Mouse (Mus musculus) liver, embryonic 11.5 days (tissue): ENCODE measurements around the gene Actr3. TPM values are rescaled to one million over a fixed set of nuclear protein-coding genes. Genes with fewer than 3 reads are reported as not detected.

Source experiments
- ATAC-seq: fragments of 200-750 bp; cut with Nextera tagmentation; replicated peaks from 2 replicates; pipeline ENCODE4 v1.8.0; 2017; ENCODE audit warnings: moderate number of reproducible peaks, mild to moderate bottlenecking, moderate TSS enrichment, moderate library complexity; ENCODE audit not compliant: low FRiP score
- DNase-seq: peaks from one replicate; pipeline ENCODE4 v3.0.0-alpha.2; 2017; ENCODE audit warnings: low spot score
- H3K27ac ChIP-seq: fragments of 300-500 bp; sonication (generic); 2 replicates; pipeline ENCODE4 v1.5.1; 2014; ENCODE audit warnings: mild to moderate bottlenecking, low read depth, low read length, control low read depth
- H3K27me3 ChIP-seq: fragments of 300-500 bp; sonication (generic); replicated peaks from 2 replicates; pipeline ENCODE4 v1.6.1; 2014; ENCODE audit warnings: low read length, mixed read lengths; ENCODE audit not compliant: control insufficient read depth, insufficient read depth
- H3K36me3 ChIP-seq: fragments of 300-500 bp; sonication (generic); 2 replicates; pipeline ENCODE4 v1.6.1; 2014; ENCODE audit warnings: mild to moderate bottlenecking, low read length, moderate library complexity, mixed read lengths; ENCODE audit not compliant: control insufficient read depth, insufficient read depth
- H3K4me1 ChIP-seq: fragments of 300-500 bp; sonication (generic); replicated peaks from 2 replicates; pipeline ENCODE4 v1.6.1; 2014; ENCODE audit warnings: low read length, mixed read lengths; ENCODE audit not compliant: control insufficient read depth, insufficient read depth
- H3K4me2 ChIP-seq: fragments of 300-500 bp; sonication (generic); 2 replicates; pipeline ENCODE4 v1.6.1; 2014; ENCODE audit warnings: mild to moderate bottlenecking, control low read depth, moderate library complexity
- H3K4me3 ChIP-seq: fragments of 300-500 bp; sonication (generic); 2 replicates; pipeline ENCODE4 v1.5.1; 2014; ENCODE audit warnings: low read depth, low read length, control low read depth
- H3K9ac ChIP-seq: fragments of 300-500 bp; sonication (generic); 2 replicates; pipeline ENCODE4 v1.6.1; 2014; ENCODE audit warnings: low read depth, low read length, control low read depth
- H3K9me3 ChIP-seq: fragments of 300-500 bp; sonication (generic); 2 replicates; pipeline ENCODE4 v1.6.1; 2016; ENCODE audit warnings: low read length, inconsistent platforms, mixed read lengths; ENCODE audit not compliant: control insufficient read depth
- WGBS: fragments of 180-500 bp; shearing (Covaris S2); extraction: QIAGEN DNeasy Blood & Tissue Kit; methylation state at CpG from one replicate; pipeline ENCODE4 v1.1.7; 2014; 5-methylcytosine and 5-hydroxymethylcytosine counted together
- polyA plus RNA-seq: library from polyadenylated mRNA; unstranded; fragments of >200 nt; fragmentation: Nextera tagmentation; extraction: Ambion mirVana; gene quantifications from 2 replicates; pipeline ENCODE4 v1.2.1, GENCODE M21; 2014

The Actr3 gene
- polyA plus RNA-seq, 1 experiment from 2014 or later = 245 TPM

DNA sequence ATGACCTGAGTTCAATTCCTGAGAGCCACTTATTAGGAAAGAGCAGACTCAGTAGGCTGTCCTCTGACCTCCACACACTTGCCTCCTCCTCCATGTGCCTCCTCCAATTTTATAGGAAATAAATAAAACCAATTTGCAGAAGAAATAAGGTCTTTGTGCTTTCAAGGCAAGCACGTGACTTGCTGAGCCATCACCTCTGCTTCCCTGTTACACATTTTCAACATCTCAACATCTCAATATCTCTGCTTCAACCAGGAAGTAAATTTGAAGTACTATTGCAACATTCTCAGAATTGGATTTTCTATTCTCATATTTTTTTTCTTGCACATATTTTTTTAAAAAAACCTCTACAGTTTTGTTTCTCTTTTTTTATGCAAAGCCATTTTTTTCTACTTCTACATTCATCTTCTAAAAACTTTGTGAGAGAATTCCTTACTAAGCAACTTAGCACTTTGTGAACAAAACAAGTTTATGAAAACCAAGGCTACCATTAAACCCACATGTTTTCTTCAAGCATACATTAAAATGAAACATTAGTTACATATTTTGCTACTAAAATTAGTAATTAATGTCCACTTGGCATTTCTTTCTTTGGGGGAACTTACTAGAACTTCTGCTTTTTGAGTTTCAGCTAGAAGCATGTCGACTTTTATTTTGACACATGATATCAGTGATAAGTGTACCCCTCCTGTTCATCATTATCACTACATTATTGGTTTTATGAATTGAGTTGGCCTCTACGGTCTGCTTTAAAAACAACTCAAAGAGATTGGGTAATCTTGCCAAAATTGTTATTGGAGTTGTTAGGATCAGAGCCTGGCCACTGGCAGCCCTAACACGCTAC is 35.5 kb upstream of the Actr3 start:
- 66% methylated on average over 4 of the region's 4 CpGs for WGBS

DNA sequence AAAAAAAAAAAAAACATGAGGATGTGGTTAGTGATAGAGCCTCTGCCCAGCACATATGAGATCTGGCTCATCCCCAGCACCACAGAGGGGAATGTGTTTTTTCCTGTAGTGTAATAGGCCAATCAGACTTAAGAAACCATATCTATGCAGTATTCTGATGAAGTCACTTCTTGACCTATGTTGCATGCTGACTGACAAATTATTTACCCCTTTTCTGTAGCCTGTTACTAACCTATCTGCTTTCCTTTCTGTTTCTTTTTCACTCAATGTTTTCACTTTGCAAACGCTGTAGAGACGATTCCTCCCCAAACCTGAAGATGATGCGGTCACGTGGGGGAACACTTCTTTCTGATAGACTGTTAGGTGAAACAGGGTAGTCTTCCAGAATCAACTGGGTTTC is 32.4 kb upstream of the Actr3 start:
- DNase-seq = no peak
- Histone ChIP-seq H3K27me3 (no peaks in the 10 kb centered on the region), H3K27ac (no peak overlapping the region), H3K4me3 (no peak overlapping the region), H3K4me2 (no peak overlapping the region), H3K9ac (no peak overlapping the region), H3K36me3 (no peaks in the 10 kb centered on the region), H3K4me1 (no peaks in the 10 kb centered on the region), H3K9me3 (no peaks in the 10 kb centered on the region)
- ATAC-seq = no peak
- 78% methylated on average over 4 of the region's 4 CpGs for WGBS

More for the DNA sequence above, 35.5 kb upstream of the Actr3 start:
- H3K9ac ChIP-seq = no peak overlapping the region
- no peaks in the 10 kb centered on the region for H3K36me3 ChIP-seq
- DNase-seq (no peak), ATAC-seq (no peak)
- no peaks in the 10 kb centered on the region for H3K9me3 ChIP-seq
- no peak overlapping the region for H3K27ac ChIP-seq
- H3K4me1 ChIP-seq = peaks cover 2% of the 10 kb centered on the region; the same call in 1 of the 2 replicates
- H3K4me2 ChIP-seq = no peak overlapping the region
- H3K27me3 ChIP-seq = no peaks in the 10 kb centered on the region
- H3K4me3 ChIP-seq = no peak overlapping the region

DNA sequence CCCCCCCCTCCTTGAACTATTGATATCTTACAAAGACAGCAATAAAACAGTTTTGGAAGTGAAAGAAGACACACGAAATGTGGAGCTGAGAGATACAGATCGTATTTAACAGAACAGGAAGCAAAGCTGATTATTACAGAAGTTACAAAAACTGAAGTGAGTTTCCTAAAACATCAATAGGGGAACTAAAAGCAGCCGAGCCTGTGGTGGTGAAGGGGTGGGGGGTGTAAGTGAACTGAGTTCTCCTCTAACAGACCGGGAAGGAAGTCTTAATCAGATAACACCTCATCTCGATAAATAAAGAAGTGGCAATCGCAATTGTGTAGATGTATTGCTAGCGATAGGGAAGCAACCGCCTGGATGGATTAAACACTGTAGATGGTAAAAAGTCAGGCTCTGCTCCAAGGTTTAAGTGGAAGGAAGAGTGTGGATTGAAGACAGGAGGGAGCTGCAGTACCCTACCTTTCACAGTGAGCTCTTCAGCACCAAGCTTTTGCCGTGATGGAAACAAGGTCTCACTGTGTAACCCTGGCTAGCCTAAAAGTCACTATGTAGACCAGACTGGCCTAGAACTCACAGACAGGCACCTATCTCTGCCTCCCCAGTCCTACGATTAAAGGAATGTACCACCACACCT is 31.2 kb upstream of the Actr3 start:
- Histone ChIP-seq H3K9me3 (no peaks in the 10 kb centered on the region), H3K36me3 (no peaks in the 10 kb centered on the region), H3K9ac (no peak overlapping the region), H3K4me2 (no peak overlapping the region), H3K4me1 (no peaks in the 10 kb centered on the region), H3K27me3 (no peaks in the 10 kb centered on the region), H3K27ac (no peak overlapping the region), H3K4me3 (no peak overlapping the region)
- no peak for ATAC-seq
- no peak for DNase-seq
- WGBS = 39% methylated on average over 10 of the region's 10 CpGs

DNA sequence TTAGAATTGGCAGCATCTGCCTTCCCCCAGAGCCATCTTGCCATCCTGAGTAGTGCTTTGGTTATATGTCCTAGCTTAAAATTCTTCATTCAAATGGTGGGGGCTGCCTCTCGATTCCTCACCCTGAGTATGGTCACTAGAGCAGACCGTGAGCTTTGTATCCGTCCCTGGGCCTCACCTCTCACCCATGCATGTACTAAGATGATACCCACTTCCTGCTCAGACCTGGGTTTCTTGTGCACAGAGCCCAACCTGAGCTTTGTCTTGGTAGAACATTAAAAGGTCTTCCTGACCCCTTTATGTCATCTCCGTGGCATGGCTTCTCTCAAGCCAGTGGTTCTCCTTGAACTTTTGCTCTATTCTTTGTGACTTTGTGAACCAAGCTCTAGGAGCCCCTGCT is 28.5 kb upstream of the Actr3 start:
- Histone ChIP-seq H3K9me3 (no peaks in the 10 kb centered on the region), H3K36me3 (no peaks in the 10 kb centered on the region), H3K4me3 (no peak overlapping the region), H3K27ac (no peak overlapping the region), H3K4me1 (no peaks in the 10 kb centered on the region), H3K27me3 (no peaks in the 10 kb centered on the region), H3K9ac (no peak overlapping the region), H3K4me2 (no peak overlapping the region)
- WGBS = 84% methylated on average over 4 of the region's 4 CpGs
- no peak for ATAC-seq
- no peak for DNase-seq

DNA sequence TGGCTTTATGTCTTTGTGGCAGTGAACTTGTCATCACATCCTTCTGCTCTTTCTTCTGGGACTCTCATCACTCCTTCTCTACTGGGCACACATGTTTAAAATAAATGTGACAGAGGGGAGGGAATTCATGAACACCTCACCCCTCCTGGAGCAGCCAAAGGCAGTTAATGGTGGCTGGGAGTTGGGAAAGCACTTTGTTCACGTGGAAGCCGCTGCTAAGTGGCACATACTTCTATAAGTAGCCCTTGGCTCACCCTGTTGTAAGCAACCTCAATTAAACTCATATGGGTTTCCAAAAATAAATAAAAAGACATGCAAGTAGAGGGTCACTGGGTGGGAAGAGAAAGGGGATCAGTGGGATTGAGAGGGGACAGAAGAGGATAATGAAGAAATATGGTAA is 27.8 kb upstream of the Actr3 start:
- H3K4me3 ChIP-seq = no peak overlapping the region
- no peak for DNase-seq
- WGBS = 71% methylated on average over 2 of the region's 2 CpGs
- H3K4me1 ChIP-seq = no peaks in the 10 kb centered on the region
- no peak overlapping the region for H3K4me2 ChIP-seq
- H3K27ac ChIP-seq = no peak overlapping the region
- no peak for ATAC-seq
- H3K27me3 ChIP-seq = no peaks in the 10 kb centered on the region
- no peaks in the 10 kb centered on the region for H3K36me3 ChIP-seq
- no peak overlapping the region for H3K9ac ChIP-seq
- H3K9me3 ChIP-seq = no peaks in the 10 kb centered on the region

DNA sequence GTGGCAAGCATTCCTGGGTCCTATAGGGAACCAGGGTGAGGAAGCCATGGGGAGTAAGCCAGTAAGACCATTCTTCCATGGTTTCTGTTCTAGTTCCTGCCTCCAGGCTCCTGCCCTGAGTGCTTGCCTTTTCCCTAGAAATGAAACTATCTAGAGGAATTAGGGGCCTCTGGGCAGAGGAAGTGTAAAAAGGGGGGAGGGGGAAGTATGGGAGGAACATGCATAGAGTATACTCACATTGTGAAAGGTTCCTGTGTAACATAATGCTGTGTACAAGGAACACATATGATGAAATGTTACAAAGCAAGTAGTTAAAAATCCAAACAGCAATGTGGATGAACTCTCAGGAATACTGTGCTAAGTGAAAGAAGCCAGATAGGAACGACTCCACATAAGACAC is 27.4 kb upstream of the Actr3 start:
- WGBS = 76% methylated on average over 1 of the region's 1 CpGs
- DNase-seq (no peak), ATAC-seq (no peak)
- H3K4me3 ChIP-seq = no peak overlapping the region
- H3K27me3 ChIP-seq = no peaks in the 10 kb centered on the region
- H3K4me2 ChIP-seq = no peak overlapping the region
- H3K27ac ChIP-seq = no peak overlapping the region
- no peak overlapping the region for H3K9ac ChIP-seq
- no peaks in the 10 kb centered on the region for H3K9me3 ChIP-seq
- no peaks in the 10 kb centered on the region for H3K4me1 ChIP-seq
- no peaks in the 10 kb centered on the region for H3K36me3 ChIP-seq

DNA sequence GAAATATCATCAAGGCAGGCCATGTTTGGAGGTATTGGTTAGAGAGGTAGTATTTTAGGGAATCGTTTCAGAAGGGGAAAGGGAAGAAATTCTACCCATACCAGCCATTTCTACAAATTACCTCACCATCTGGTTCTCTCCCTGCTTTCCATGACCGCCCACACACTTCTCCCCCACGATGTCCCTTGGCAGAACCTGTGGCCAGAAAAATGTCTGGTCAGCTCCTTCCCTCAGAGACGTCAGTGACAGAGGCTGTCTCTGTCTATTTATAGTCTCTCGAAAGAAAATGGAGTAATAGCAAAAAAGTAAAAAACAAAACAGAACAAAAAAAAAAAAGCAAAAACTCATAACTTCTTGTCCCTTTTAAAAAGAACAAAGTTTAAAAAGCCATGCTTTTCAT is 23.0 kb upstream of the Actr3 start:
- Histone ChIP-seq H3K36me3 (no peaks in the 10 kb centered on the region), H3K9ac (no peak overlapping the region), H3K4me2 (no peak overlapping the region), H3K27ac (no peak overlapping the region), H3K4me1 (no peaks in the 10 kb centered on the region), H3K4me3 (no peak overlapping the region), H3K27me3 (no peaks in the 10 kb centered on the region), H3K9me3 (no peaks in the 10 kb centered on the region)
- no peak for DNase-seq
- 61% methylated on average over 5 of the region's 5 CpGs for WGBS
- no peak for ATAC-seq

DNA sequence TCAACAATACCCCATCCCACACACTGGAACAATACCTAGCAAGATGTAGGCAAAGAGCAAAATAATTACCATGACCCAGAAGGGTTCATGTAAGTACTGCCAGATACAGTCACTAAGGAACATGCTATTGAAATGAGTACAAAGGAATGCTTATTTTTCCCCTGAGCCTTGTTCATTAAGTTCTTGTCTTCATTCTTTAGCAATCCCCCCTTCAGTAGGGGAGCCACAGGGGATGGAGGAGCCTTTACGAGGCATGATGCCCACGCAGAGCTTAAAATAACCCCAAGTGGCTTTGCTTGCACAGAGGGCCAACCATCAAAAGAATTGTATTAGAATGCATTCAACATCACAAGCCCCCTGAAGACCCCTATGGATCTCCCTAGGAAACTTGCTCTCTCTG is 19.6 kb upstream of the Actr3 start:
- no peaks in the 10 kb centered on the region for H3K36me3 ChIP-seq
- no peaks in the 10 kb centered on the region for H3K27me3 ChIP-seq
- H3K4me2 ChIP-seq = no peak overlapping the region
- ATAC-seq = no peak
- H3K27ac ChIP-seq = no peak overlapping the region
- H3K4me1 ChIP-seq = no peaks in the 10 kb centered on the region
- H3K9ac ChIP-seq = no peak overlapping the region
- no peak overlapping the region for H3K4me3 ChIP-seq
- WGBS = 77% methylated on average over 2 of the region's 2 CpGs
- H3K9me3 ChIP-seq = no peaks in the 10 kb centered on the region
- no peak for DNase-seq
